Mouse (Mus musculus): ENCODE measurements around the gene Spint5.

Gene Spint5

DNA sequence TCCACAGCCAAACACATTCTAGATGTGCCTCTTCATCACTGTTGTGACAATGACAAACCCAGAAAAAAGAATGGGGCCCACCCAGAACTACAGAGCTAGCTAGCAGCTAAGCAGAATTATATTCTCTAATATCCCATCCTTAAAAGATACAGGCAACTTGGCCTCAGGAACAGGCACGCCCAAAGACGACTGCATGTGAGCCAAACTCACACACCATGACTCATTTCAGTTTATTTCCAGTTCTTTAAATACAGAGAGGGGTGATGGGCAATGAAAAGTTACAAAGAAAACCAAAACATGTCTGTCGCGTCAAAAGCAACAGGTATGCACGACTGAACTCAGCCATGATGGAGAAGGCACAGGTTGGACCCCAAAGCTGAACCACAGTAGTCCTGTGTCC is 20.3 kb downstream of the Spint5 start:
- DNase-seq (ENCODE audit: low read depth, low spot score): no peak

DNA sequence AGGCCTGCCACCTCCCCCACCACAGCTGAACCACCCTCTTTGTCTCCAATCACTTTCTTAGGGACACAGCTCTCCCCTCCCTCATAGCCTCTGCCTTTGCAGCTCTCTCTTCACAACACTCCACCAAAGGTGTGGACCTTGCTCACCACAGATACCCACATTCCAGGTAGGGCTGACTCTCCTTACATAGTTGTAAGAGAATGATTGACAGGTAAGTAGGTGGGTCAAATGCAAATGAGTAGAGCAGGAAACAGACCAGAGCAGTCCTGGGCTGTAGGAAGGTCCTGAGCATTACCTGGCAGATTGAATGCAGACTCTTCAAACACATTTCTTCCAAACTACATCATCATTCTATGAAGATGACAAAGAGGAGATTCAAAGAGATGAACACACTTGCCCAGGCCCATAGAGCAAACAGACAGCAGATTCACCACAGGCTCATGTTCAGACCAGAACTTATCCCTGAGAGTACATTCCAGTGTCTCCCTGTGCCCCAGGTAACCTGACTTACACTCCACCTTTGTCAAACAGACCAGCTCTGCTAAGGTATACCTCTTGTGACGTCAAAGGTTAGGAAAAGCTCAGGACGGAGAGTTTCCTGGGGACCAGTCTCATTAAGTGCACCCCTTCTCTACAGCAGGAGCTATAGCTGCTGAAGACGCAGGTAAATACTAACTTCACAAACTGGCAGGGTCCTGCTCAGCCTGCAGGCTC is 22.4 kb downstream of the Spint5 start:
- DNase-seq (ENCODE audit: low read depth, low spot score): no peak

DNA sequence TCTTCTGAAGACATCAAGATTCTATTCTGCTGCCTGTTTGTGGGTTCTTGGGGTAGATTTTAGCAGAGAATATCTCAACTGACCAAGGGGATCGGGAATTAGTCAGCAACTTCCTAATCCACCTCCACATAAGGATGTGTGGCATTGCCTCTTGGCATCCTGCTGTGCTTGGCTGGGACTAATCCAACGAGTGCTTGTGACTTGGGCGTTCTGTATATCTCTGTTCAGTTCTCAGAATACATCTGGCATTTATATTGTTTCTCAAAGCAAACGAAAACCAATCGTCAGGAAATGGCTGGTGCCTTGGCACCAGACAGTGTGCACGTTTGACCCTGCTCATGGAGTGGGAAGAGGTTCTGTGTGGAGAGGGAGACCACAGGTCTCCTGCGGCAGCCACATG is 24.8 kb downstream of the Spint5 start:
- no peak for DNase-seq (ENCODE audit: low read depth, low spot score)

DNA sequence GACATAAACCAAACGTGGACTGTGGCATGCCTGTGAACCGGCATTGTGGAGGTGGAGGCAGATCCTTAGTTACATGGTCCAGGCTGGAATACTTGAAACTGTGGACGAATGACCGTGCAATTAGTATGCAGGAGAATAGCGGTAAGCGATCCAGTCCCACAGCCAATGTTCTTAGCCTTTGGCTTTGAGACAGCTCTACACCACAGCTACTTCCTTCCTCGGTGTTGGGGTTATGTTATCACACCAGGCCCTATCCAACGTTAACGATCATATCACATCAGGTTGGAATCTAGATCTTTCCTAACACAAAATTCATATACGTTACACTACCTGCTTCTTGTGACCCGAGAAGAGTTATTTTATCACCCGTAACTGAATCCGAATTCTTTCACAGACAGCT is 29.9 kb downstream of the Spint5 start:
- no peak for DNase-seq (ENCODE audit: low read depth, low spot score)

DNA sequence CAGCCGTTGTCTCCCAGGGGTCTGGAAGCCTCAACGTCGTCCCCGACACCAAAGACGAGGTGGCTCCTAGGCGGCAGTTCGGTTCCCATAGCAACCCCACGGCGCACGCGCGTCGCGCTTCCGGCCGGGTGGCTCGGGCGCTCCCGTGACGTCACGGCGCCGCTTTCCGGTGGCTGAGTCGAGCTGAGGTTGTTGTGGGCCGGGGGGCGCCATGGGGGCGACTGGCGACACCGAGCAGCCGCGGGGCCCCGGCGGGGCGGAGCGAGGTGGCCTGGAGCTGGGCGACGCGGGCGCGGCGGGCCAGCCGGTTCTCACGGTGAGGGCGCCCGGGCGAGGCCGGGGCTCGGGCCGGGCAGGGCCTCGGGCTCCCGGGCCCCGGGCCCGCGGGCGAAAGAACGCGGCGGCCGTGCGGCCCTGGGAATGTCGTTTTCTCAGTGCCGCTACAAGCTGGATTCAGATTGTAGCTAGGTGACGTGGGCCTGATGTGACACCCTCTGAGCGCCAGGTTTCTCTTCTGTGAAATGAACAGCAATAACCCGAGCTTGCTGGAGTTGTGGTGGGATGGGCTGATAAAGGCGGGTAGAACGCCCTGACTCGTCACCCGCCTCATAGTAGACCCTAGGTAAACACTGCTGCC is 30.9 kb downstream of the Spint5 start, which contains the start of the genes Wfdc3 and Dnttip1:
Wfdc3 (minus strand) TSS at position 89 of the 637 bp plus-strand sequence.
Dnttip1 (plus strand) TSS at position 141 of the 637 bp plus-strand sequence.
- DNase-seq (ENCODE audit: low read depth, low spot score): peak; percentile 89

DNA sequence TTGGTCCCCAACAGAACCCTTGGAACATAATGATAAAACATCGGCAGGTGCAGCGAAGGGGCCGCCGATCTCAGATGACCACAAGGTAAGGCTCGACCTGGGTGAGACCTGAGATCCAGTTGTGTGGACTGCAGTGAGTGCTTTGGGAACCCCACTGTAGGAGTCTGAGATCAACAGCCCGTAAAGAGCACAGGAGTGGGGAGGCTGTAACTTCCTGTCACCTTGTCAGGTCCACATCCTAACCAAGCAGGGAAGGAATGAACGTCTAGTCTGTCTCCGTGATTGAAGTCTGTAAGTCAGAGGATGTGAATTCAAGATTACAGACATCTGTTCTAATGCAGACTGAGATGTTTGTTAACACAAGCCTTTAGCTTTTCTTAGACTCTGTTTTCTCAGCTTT is 31.6 kb downstream of the Spint5 start:
- no peak for DNase-seq (ENCODE audit: low read depth, low spot score)

DNA sequence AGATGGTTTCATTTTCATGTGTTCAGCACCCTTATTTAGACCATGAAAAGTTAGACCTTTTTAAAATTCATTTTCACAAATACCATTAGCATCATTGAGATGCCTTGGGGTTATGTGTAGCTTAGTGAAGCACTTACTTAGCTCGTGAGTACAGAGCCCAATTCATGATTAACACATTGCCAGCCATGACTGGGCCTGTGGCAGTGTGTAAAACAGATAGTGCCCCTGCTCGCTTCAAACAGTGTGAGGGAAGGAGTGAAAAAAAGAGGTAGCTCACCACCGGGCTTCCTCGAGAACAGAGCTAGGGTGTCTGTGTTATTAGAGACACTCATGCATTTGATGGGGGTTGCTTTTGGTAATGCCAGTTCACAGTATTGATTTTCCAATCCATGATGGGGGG is 33.1 kb downstream of the Spint5 start:
- no peak for DNase-seq (ENCODE audit: low read depth, low spot score)

DNA sequence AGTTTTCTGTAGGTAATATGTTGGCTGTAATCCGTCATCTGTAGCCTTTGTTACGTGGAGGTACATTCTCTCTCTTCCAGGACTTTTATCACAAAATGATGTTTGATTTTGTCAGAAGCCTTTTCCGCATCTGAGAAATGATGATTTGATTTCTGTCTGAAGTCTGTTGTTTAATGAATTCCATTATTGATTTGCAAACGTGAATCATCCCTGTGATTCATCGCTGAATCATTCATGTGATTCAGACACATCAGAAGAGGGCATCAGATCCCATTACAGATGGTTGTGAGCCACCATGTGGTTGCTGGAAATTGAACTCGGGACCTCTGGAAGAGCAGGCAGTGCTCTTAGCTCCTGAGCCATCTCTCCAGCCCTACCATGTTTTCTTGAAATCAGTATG is 33.9 kb downstream of the Spint5 start:
- no peak for DNase-seq (ENCODE audit: low read depth, low spot score)

DNA sequence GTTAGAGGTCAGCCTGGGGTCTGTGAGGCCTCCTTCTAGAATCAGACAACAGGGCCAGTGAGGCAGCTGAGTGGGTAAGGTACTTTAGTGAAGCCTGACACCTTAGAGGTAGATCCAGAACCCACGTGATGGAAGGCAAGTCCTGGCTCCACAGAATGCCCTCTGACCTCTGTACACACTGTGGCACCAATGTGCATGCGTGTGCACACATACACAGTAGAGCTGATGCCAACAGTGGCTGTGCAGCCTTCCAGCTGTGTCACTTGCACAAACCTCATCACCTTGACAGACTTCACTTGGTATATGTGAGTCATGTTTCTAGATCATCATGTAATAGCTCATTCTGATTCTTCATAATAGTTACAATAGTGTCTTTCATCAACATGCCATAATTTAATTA is 37.3 kb downstream of the Spint5 start:
- no peak for DNase-seq (ENCODE audit: low read depth, low spot score)

DNA sequence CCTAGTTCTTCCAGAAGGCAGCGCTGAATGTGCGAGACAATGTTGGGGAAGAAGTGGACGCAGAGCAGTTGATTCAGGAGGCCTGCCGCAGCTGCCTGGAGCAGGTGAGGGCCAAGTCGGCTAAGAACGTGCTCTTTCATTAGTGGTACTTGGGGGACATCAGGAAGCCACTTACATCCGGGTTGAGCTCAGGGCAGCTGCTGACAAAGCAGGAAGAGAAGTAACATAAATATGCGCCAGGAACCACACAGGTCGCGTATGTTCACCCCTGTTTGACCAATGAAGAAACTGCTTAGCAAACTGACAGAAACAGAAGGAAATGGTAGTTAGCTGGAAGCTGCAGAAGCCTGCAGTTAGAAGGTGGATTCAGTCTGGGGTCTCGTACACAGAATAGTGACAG is 39.0 kb downstream of the Spint5 start:
- DNase-seq (ENCODE audit: low read depth, low spot score): no peak

DNA sequence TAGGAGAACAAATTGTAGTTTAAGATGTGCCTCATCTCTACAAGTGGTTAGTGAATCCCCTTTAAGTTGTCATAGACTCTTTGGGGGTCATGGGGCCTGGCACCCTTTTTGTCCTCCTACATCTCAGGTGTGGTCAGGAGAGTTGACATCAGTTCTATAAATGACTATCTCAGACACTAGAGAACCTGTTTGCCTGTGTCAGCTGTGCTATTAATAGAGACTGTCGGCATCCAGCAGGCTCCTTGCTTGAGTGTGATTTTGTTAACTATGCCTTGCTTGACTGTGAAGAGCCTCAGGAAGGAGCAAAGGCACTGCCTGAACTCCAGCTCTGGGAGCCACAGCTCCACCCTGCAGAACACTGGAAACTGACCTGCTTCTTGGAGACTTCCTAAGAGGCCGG is 39.7 kb downstream of the Spint5 start:
- peak; percentile 88 for DNase-seq (ENCODE audit: low read depth, low spot score)

DNA sequence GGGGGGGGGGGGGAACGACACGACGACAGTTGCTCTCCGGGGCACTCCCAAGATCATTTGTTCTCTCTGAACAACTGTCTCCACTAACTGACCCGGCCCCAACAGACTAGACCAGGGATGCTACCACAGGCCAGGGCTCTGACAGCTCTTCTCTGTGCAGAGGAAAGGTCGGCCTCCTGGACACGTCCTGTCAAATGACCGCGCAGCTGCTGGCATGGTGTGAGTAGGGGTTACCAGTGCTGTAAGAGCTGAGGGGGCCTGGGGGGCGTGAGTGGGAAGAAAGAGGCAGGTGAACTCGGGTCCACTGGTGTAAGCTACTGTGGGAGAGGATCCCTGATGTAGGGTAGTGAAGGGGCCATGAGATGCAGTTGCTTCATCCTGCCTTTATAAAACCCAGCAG is 42.7 kb downstream of the Spint5 start:
- no peak for DNase-seq (ENCODE audit: low read depth, low spot score)

DNA sequence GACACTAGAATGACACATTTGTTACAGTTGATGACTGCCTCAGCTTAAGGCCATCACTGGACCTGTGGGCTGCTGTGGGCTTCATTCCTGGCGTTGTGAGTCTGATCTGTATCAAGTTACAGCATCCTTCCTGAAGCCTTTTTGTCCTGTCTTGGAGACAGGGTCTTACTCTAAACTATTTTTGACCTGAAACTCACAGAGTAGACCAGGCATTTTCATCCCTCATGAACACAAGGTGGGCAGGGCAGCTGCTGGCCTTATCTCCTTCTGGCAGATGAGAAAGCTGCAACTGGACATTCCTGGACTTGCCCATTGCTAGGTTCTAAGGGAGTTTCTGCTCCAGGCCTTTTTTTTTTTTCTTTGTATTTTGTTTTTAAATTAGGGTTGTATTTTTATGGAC is 43.6 kb downstream of the Spint5 start:
- DNase-seq (ENCODE audit: low read depth, low spot score): no peak

DNA sequence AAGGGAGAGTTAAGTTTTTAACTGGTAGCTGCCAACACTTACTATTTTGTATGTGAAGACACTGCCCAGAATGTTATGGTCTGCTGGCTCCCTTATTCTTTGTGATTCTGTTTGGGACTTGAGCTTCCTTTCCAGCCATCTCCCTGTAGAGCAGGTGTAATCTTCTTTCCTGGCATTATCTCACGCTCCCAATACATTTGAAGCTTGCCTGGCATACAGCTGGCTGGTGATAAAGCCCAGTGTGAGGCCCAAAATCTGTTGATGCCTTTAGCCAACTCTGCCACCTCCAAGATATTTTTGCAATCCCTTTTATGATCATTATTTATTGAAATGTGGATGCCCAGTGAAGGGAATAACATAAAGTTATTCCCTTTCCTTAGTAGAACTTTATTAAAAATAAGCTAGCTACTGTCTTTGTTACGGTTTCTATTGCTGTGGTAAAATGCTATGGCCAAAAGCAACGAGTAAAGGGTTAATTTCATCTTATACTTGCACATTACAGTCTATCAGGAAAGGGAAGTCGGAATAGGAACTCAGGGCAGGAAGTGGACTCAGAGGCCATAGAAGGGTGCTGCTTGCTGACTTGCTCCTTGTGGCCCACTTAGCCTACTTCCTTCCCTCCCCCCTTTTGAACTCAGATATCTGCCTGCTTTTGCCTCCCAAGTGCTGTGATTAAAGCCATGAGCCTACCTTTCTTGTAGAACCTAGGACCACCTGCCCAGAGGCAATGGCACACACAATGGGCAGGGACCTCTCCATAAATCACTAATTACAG is 45.1 kb downstream of the Spint5 start:
- no peak for DNase-seq (ENCODE audit: low read depth, low spot score)

DNA sequence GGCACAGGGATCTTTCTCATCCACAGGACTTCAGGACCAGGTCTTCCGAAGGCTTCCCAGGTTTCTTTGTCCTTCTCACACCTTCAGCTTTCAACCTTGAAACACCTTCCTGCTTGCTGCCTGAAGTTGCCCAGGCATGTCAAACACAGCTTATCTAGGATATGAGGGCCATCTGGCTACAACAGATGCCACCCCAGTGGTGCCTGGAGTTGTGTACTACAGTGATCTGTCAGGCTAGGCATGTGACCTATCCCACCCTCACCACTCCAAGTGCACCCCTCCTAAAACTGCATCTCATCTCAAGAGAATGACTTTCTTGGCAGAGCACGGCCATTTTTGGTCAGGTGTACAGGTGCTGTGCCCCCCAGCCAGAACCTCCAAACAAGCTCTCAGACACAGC is 46.4 kb downstream of the Spint5 start:
- no peak for DNase-seq (ENCODE audit: low read depth, low spot score)

DNA sequence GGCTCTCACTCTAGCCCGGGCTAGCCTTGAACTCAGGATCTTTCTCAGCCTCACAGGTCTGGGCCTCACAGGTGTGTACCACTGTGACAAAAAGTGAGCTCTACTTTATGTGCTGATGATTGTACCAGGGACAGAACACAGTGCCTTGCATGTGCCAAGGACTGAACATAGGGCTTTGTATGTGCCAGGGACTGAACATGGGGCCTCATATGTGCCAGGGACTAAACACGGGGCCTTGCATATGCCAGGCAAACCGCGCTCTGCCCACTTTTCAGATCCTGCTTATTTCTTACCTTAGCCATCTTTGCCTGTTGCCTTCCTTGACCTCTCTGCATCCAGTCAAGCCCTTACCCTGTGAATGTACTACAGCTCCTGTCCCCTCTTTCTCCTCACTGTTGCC is 46.9 kb downstream of the Spint5 start:
- DNase-seq (ENCODE audit: low read depth, low spot score): no peak

DNA sequence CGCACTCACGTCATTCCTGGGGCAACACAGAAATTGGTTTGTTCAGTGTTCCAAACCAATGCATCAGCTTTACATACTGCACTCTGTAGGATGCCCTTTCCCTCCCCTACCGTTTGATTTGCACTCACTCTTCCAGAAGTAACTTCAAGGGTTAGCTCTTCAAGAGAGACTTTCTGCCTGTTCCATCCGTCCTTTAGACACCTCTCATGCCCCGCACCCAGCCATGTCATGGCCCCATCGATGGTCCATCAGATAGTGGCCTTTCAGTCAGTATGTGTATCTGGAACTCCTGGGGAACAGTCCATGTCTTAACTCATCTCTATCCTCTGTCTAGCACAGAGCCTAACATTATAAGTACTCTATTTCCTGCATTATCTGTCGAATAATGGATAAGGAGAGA is 47.5 kb downstream of the Spint5 start:
- DNase-seq (ENCODE audit: low read depth, low spot score): no peak

DNA sequence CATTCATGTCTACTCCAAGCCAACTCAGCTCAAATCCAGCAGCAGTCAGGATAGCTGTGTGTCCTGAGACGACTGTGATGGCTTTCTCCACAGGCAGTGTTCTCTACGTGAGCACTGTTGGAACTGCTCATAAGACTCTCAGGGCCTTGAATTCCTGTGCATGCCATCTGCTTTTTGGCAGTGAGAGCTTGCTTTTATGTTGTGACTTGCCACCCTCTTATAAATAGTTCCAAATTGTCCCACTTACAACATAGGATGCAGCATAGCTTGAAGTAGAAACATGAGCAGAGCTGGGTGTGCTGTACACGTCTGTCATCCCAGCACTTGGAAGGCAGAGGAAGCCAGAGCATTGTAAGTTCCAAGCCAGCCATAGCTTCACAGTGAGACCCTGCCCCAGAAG is 50.7 kb downstream of the Spint5 start:
- DNase-seq (ENCODE audit: low read depth, low spot score): no peak
